Comparison of ENCODE assay signal across 8 mouse cellular contexts in genomic region chr4:117189382-117189855, GRCm38 (mm10). TPM values are rescaled to one million over a fixed set of nuclear protein-coding genes. Genes with fewer than 3 reads are reported as not detected.
DNase-seq lines count a peak whose midpoint lies in the region; ATAC-seq lines count a peak whose summit lies in the region.

No protein-coding gene starts in this region.

- H3K9me3 ChIP-seq in hindbrain, embryonic 11.5 days (ENCODE audit: control insufficient read depth, low read length), result no peaks in the 10 kb centered on the region

- H3K4me2 ChIP-seq in hindbrain, embryonic 11.5 days (replicated peaks; ENCODE audit: low read depth, low read length), result peak overlapping the region; percentile 22; the same call in 1 of the 2 replicates

- no peaks in the 10 kb centered on the region for H3K4me1 ChIP-seq in hindbrain, embryonic 11.5 days (replicated peaks; ENCODE audit: control insufficient read depth, insufficient read depth, low read length)

- H3K4me3 ChIP-seq in hindbrain, embryonic 11.5 days (ENCODE audit: low read depth, low read length), result peak overlapping the region; percentile 8

- H3K36me3 ChIP-seq in hindbrain, embryonic 11.5 days (ENCODE audit: control insufficient read depth, insufficient read depth, low read length), result no peaks in the 10 kb centered on the region

- peak; percentile 77 for ATAC-seq in hindbrain, embryonic 11.5 days (ENCODE audit: low FRiP score)

- H3K9ac ChIP-seq in hindbrain, embryonic 11.5 days (ENCODE audit: low read depth, low read length), result peak overlapping the region; percentile 46

- 0 out of 2 replicates have a peak overlapping the region, but pooled peaks have one; percentile 54 for H3K27ac ChIP-seq in hindbrain, embryonic 11.5 days (ENCODE audit: low read depth, low read length)

- DNase-seq in Muller cell, postnatal 12 days (ENCODE audit: inconsistent ontology term), result peak; percentile 90
- DNase-seq in cerebellum, adult 8-10 months, result peak; percentile 76
- DNase-seq in forelimb bud, embryonic 11.5 days (ENCODE audit: low read depth, low spot score), result peak; percentile 91
- DNase-seq in hindbrain, embryonic 11.5 days (ENCODE audit: low spot score), result peak; percentile 87
- peak; percentile 83 to 88 for DNase-seq in layer of hippocampus, postnatal 10 days (ENCODE audit: low spot score in 2 of 2)
- DNase-seq in lung, postnatal 10 days, result peak; percentile 92
- peak; percentile 82 for DNase-seq in ovary, postnatal 14 days (ENCODE audit: low spot score)
- DNase-seq in thymus, postnatal 10 days (ENCODE audit: low spot score in 2 of 2), result peak; percentile 77 to 91

- no peaks in the 10 kb centered on the region for H3K27me3 ChIP-seq in hindbrain, embryonic 11.5 days (ENCODE audit: control insufficient read depth, insufficient read depth, low read length)

- under 1% methylated on average over 16 of the region's 16 CpGs for WGBS in hindbrain, embryonic 11.5 days

RNA-seq across cellular contexts. Expression of gene Kif2c, which starts 7.0 kb away (rescaled TPM):
- polyA plus RNA-seq in hindbrain, embryonic 11.5 days (2014; fragmentation: Nextera tagmentation; extraction: Ambion mirVana), result 77.5 and 86.2 TPM in 2 replicates
- total RNA-seq in layer of hippocampus, postnatal 10 days (2021), result 1 to 10 TPM; 2.5 to 2.8 TPM

RNA-seq across cellular contexts. Expression of gene Rps8, which starts 33.4 kb away (rescaled TPM):
- polyA plus RNA-seq in hindbrain, embryonic 11.5 days (2014; fragmentation: Nextera tagmentation; extraction: Ambion mirVana), result 779 and 892 TPM in 2 replicates
- total RNA-seq in layer of hippocampus, postnatal 10 days (2021), result 100 to 1,000 TPM; 556 to 596 TPM

RNA-seq across cellular contexts. Expression of gene Plk3, which starts 55.7 kb away (rescaled TPM):
- polyA plus RNA-seq in hindbrain, embryonic 11.5 days (2014; fragmentation: Nextera tagmentation; extraction: Ambion mirVana), result 31.3 and 37.1 TPM in 2 replicates
- 10 to 100 TPM; 16.3 to 16.9 TPM for total RNA-seq in layer of hippocampus, postnatal 10 days (2021)

Comparison
In these comparisons a context has a peak if more than half of its experiments do, and no peak if none do; other contexts are left out.
1. Peak in every context shown above with its lines: DNase-seq, ATAC-seq, H3K4me3 ChIP-seq and H3K27ac ChIP-seq.